Mouse (Mus musculus): ENCODE data around the gene Cdc42ep4. TPM values are rescaled to one million over a fixed set of nuclear protein-coding genes. Genes with fewer than 3 reads are reported as not detected.

The Cdc42ep4 gene
- polyA plus RNA-seq, 1 experiment from 2014 or later, result 102 TPM

- H3K27ac ChIP-seq, result peak overlapping the region; percentile 69
- no peaks in the 10 kb centered on the region for H3K27me3 ChIP-seq
- H3K4me3 ChIP-seq, result no peak overlapping the region
- H3K4me2 ChIP-seq (replicated peaks), result peak overlapping the region; percentile 5; the same call in 1 of the 2 replicates
- H3K4me1 ChIP-seq, result peaks cover 68% of the 10 kb centered on the region
- H3K36me3 ChIP-seq, result peaks cover 55% of the 10 kb centered on the region
- ATAC-seq (ENCODE audit: low FRiP score, low read depth), result no peak
- no peak overlapping the region for H3K9ac ChIP-seq
- 36% methylated on average over 14 of the region's 14 CpGs for WGBS
- no peaks in the 10 kb centered on the region for H3K9me3 ChIP-seq
Observed at GRCm38 (mm10) chr11:113726994-113727888, 24.4 kb downstream of the Cdc42ep4 start.

GRCm38 (mm10) chr11:113725235-113726048 is 26.2 kb downstream of the Cdc42ep4 start:
- H3K4me2 ChIP-seq (replicated peaks), result no peak overlapping the region
- no peak overlapping the region for H3K9ac ChIP-seq
- H3K4me3 ChIP-seq, result no peak overlapping the region
- H3K27ac ChIP-seq, result peak overlapping the region; percentile 44; the same call in 1 of the 2 replicates
- ATAC-seq (ENCODE audit: low FRiP score, low read depth), result no peak
- H3K27me3 ChIP-seq, result no peaks in the 10 kb centered on the region
- WGBS, result 88% methylated on average over 4 of the region's 4 CpGs
- peaks cover 51% of the 10 kb centered on the region for H3K4me1 ChIP-seq
- no peaks in the 10 kb centered on the region for H3K9me3 ChIP-seq
- peaks cover 55% of the 10 kb centered on the region for H3K36me3 ChIP-seq

- Histone ChIP-seq H3K9ac (no peak overlapping the region), H3K36me3 (peaks cover 34% of the 10 kb centered on the region)
- WGBS, result 75% methylated on average over 14 of the region's 14 CpGs
Observed at GRCm38 (mm10) chr11:113722405-113723090, 29.1 kb downstream of the Cdc42ep4 start.

GRCm38 (mm10) chr11:113717767-113718424 is 33.8 kb downstream of the Cdc42ep4 start:
- Histone ChIP-seq H3K36me3 (no peaks in the 10 kb centered on the region), H3K27ac (no peak overlapping the region), H3K4me1 (peaks cover 10% of the 10 kb centered on the region; the same call in 1 of the 2 replicates), H3K27me3 (no peaks in the 10 kb centered on the region), H3K9ac (no peak overlapping the region), H3K4me3 (no peak overlapping the region), H3K9me3 (no peaks in the 10 kb centered on the region), H3K4me2 (replicated peaks) (no peak overlapping the region)
- 74% methylated on average over 16 of the region's 16 CpGs for WGBS
- ATAC-seq (ENCODE audit: low FRiP score, low read depth), result no peak

More at GRCm38 (mm10) chr11:113722405-113723090, 29.1 kb downstream of the Cdc42ep4 start:
- no peak for ATAC-seq (ENCODE audit: low FRiP score, low read depth)
- H3K27ac ChIP-seq, result no peak overlapping the region
- H3K4me2 ChIP-seq (replicated peaks), result no peak overlapping the region
- peaks cover 22% of the 10 kb centered on the region for H3K4me1 ChIP-seq
- no peak overlapping the region for H3K4me3 ChIP-seq
- no peaks in the 10 kb centered on the region for H3K9me3 ChIP-seq
- H3K27me3 ChIP-seq, result no peaks in the 10 kb centered on the region

- H3K4me2 ChIP-seq (replicated peaks), result no peak overlapping the region
- no peak overlapping the region for H3K27ac ChIP-seq
- no peaks in the 10 kb centered on the region for H3K27me3 ChIP-seq
- H3K9me3 ChIP-seq, result no peaks in the 10 kb centered on the region
- H3K4me1 ChIP-seq, result peaks cover 10% of the 10 kb centered on the region; the same call in 1 of the 2 replicates
- no peak for ATAC-seq (ENCODE audit: low FRiP score, low read depth)
- no peaks in the 10 kb centered on the region for H3K36me3 ChIP-seq
- 91% methylated on average over 2 of the region's 2 CpGs for WGBS
- H3K9ac ChIP-seq, result no peak overlapping the region
- no peak overlapping the region for H3K4me3 ChIP-seq
Observed at GRCm38 (mm10) chr11:113716132-113716531, 35.5 kb downstream of the Cdc42ep4 start.

- H3K4me1 ChIP-seq, result peaks cover 18% of the 10 kb centered on the region
Observed at GRCm38 (mm10) chr11:113715078-113715674, 36.5 kb downstream of the Cdc42ep4 start.

GRCm38 (mm10) chr11:113711061-113711460 is 40.6 kb downstream of the Cdc42ep4 start:
- H3K4me2 ChIP-seq (replicated peaks), result no peak overlapping the region
- H3K4me1 ChIP-seq, result peaks cover 25% of the 10 kb centered on the region
- H3K27me3 ChIP-seq, result peaks cover 15% of the 10 kb centered on the region; the same call in 1 of the 2 replicates
- H3K27ac ChIP-seq, result no peak overlapping the region
- H3K9me3 ChIP-seq, result no peaks in the 10 kb centered on the region
- no peak overlapping the region for H3K9ac ChIP-seq
- WGBS, result 73% methylated on average over 1 of the region's 1 CpGs
- peaks cover 9% of the 10 kb centered on the region for H3K36me3 ChIP-seq
- no peak for ATAC-seq (ENCODE audit: low FRiP score, low read depth)
- H3K4me3 ChIP-seq, result no peak overlapping the region

More at GRCm38 (mm10) chr11:113715078-113715674, 36.5 kb downstream of the Cdc42ep4 start:
- no peaks in the 10 kb centered on the region for H3K27me3 ChIP-seq
- ATAC-seq (ENCODE audit: low FRiP score, low read depth), result no peak
- H3K36me3 ChIP-seq, result no peaks in the 10 kb centered on the region
- H3K9me3 ChIP-seq, result no peaks in the 10 kb centered on the region
- no peak overlapping the region for H3K27ac ChIP-seq
- no peak overlapping the region for H3K9ac ChIP-seq
- no peak overlapping the region for H3K4me2 ChIP-seq (replicated peaks)
- H3K4me3 ChIP-seq, result no peak overlapping the region
- 68% methylated on average over 7 of the region's 7 CpGs for WGBS

GRCm38 (mm10) chr11:113710257-113710777 is 41.4 kb downstream of the Cdc42ep4 start:
- peaks cover 15% of the 10 kb centered on the region; the same call in 1 of the 2 replicates for H3K27me3 ChIP-seq
- peak overlapping the region; percentile 55 for H3K9ac ChIP-seq
- peak overlapping the region; percentile 34 for H3K4me2 ChIP-seq (replicated peaks)
- no peak overlapping the region for H3K4me3 ChIP-seq
- no peaks in the 10 kb centered on the region for H3K9me3 ChIP-seq
- WGBS, result 3% methylated on average over 10 of the region's 10 CpGs
- H3K27ac ChIP-seq, result peak overlapping the region; percentile 52; the same call in 1 of the 2 replicates
- peaks cover 25% of the 10 kb centered on the region for H3K4me1 ChIP-seq
- H3K36me3 ChIP-seq, result peaks cover 9% of the 10 kb centered on the region
- ATAC-seq (ENCODE audit: low FRiP score, low read depth), result peak; percentile 38; the same call in 1 of the 2 replicates

GRCm38 (mm10) chr11:113709731-113710256 is 41.9 kb downstream of the Cdc42ep4 start, which contains the start of gene Cpsf4l:
Gene Cpsf4l (minus strand): TSS chr11:113710017.
- peak; percentile 29; the same call in 1 of the 2 replicates for ATAC-seq (ENCODE audit: low FRiP score, low read depth)
- Histone ChIP-seq H3K36me3 (peaks cover 9% of the 10 kb centered on the region), H3K27me3 (peaks cover 15% of the 10 kb centered on the region; the same call in 1 of the 2 replicates), H3K27ac (peak within 1 kb of the TSS; percentile 52; the same call in 1 of the 2 replicates), H3K4me2 (replicated peaks) (peak within 1 kb of the TSS; percentile 34), H3K4me1 (peaks cover 25% of the 10 kb centered on the region), H3K4me3 (no peak within 1 kb of the TSS), H3K9me3 (no peaks in the 10 kb centered on the region), H3K9ac (peak within 1 kb of the TSS; percentile 55)
- 8% methylated on average over 11 of the region's 11 CpGs for WGBS

GRCm38 (mm10) chr11:113709272-113709671 is 42.4 kb downstream of the Cdc42ep4 start:
- ATAC-seq (ENCODE audit: low FRiP score, low read depth), result no peak
- 10% methylated on average over 15 of the region's 15 CpGs for WGBS
- H3K4me2 ChIP-seq (replicated peaks), result peak overlapping the region; percentile 34
- peaks cover 9% of the 10 kb centered on the region for H3K36me3 ChIP-seq
- no peaks in the 10 kb centered on the region for H3K9me3 ChIP-seq
- no peak overlapping the region for H3K9ac ChIP-seq
- H3K27me3 ChIP-seq, result peaks cover 15% of the 10 kb centered on the region; the same call in 1 of the 2 replicates
- H3K4me1 ChIP-seq, result peaks cover 25% of the 10 kb centered on the region
- no peak overlapping the region for H3K27ac ChIP-seq
- no peak overlapping the region for H3K4me3 ChIP-seq
